In the genomic region with DNA sequence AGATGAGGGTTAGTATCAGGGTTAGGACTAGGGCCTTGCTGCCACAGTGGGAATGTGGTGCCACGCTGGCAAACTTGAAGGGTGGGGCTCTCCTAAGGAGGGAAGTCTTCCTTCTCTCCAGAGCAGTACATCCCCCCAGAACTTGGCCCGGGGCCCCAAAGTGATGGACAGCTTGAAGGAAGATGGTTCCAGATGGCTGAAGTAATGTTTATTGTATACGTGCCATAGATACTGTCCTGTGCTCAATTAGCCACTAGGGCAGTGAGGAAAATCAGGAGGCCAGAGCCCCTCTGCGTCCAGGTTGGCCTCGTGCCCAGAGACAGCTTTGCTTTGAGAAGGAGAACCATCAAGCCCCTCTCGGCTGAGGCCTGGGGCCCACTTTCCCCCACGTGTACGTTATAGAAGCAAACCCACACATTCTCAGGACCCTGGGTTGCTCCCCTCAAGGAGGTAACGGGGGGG, we compare ENCODE assay signal across 10 mouse cellular contexts.
DNase-seq lines count a peak whose midpoint lies in the region; ATAC-seq and TF ChIP-seq lines count a peak whose summit lies in the region.
"Had no signal": no experiment of that assay in that cellular context is flagged by ENCODE, and none has a peak within 500 bp of the region (broad histone marks: within the 10 kb centered on the region; RNA-seq: fewer than 3 reads in every experiment).

No protein-coding gene starts in this region.

- no peak for TF ChIP-seq POLR2A in kidney, adult 2 months (IDR thresholded peaks at IDR 0.05; ENCODE audit: low read depth, low read length)

- ATAC-seq in kidney, postnatal 0 days (replicated peaks; ENCODE audit: low FRiP score, low read depth) = no peak
- peak; percentile 64 for ATAC-seq in embryonic facial prominence, embryonic 12.5 days (ENCODE audit: insufficient number of reproducible peaks, insufficient read depth, low FRiP score, low TSS enrichment)
- peak; percentile 51 for ATAC-seq in liver, embryonic 16.5 days (ENCODE audit: low read depth)

- H3K27me3 ChIP-seq in kidney, postnatal 0 days (ENCODE audit: insufficient read depth, low read length) = no peaks in the 10 kb centered on the region
- H3K27me3 ChIP-seq in kidney, adult 2 months (replicated peaks; ENCODE audit: control insufficient read depth, insufficient read depth, low read length) = no peaks in the 10 kb centered on the region
- no peaks in the 10 kb centered on the region for H3K27me3 ChIP-seq in embryonic facial prominence, embryonic 12.5 days
- peaks cover 4% of the 10 kb centered on the region; the same call in 1 of the 2 replicates for H3K27me3 ChIP-seq in hindbrain, embryonic 10.5 days (ENCODE audit: insufficient read depth, poor library complexity, severe bottlenecking)
- no peaks in the 10 kb centered on the region for H3K27me3 ChIP-seq in liver, embryonic 16.5 days (ENCODE audit: control insufficient read depth, insufficient read depth, low read depth, low read length)

- DNase-seq in kidney, postnatal 0 days (ENCODE audit: low spot score) = peak; percentile 41
- no peak for DNase-seq in kidney, adult 2 months
- peak; percentile 18 for DNase-seq in hindbrain, embryonic 10.5 days (ENCODE audit: low spot score)
- no peak for DNase-seq in adrenal gland, postnatal 14 days
- DNase-seq in adrenal gland, adult 8-10 months = no peak
- DNase-seq in spleen, postnatal 10 days (ENCODE audit: low spot score in 2 of 2) = no peak
- DNase-seq: cerebellum, adult 9-11 months; thymus, adult 18-20 months had no signal

- H3K9ac ChIP-seq in kidney, postnatal 0 days (ENCODE audit: low read depth, low read length) = no peak overlapping the region
- no peak overlapping the region for H3K9ac ChIP-seq in embryonic facial prominence, embryonic 12.5 days
- no peak overlapping the region for H3K9ac ChIP-seq in liver, embryonic 16.5 days (ENCODE audit: low read depth, low read length)

- H3K4me2 ChIP-seq in kidney, postnatal 0 days (ENCODE audit: low read length) = no peak overlapping the region
- no peak overlapping the region for H3K4me2 ChIP-seq in embryonic facial prominence, embryonic 12.5 days (replicated peaks)
- no peak overlapping the region for H3K4me2 ChIP-seq in liver, embryonic 16.5 days (ENCODE audit: low read depth, low read length)

- no peak overlapping the region for H3K27ac ChIP-seq in kidney, postnatal 0 days
- H3K27ac ChIP-seq in kidney, adult 2 months (ENCODE audit: insufficient read depth, low read depth, low read length) = no peak overlapping the region
- H3K27ac ChIP-seq in embryonic facial prominence, embryonic 12.5 days = peak overlapping the region; percentile 75
- H3K27ac ChIP-seq in hindbrain, embryonic 10.5 days = peak overlapping the region; percentile 71
- no peak overlapping the region for H3K27ac ChIP-seq in liver, embryonic 16.5 days (ENCODE audit: low read length)

- 35% methylated on average over 9 of the region's 9 CpGs for WGBS in kidney, postnatal 0 days
- 56% methylated on average over 9 of the region's 9 CpGs for WGBS in kidney, adult 2 months
- WGBS in embryonic facial prominence, embryonic 12.5 days = 23% methylated on average over 9 of the region's 9 CpGs
- 49% methylated on average over 9 of the region's 9 CpGs for WGBS in hindbrain, embryonic 10.5 days
- WGBS in liver, embryonic 16.5 days (ENCODE audit: insufficient replicate concordance) = 56% methylated on average over 9 of the region's 9 CpGs

- H3K9me3 ChIP-seq in kidney, postnatal 0 days (replicated peaks; ENCODE audit: low read length) = no peaks in the 10 kb centered on the region
- no peaks in the 10 kb centered on the region for H3K9me3 ChIP-seq in embryonic facial prominence, embryonic 12.5 days
- H3K9me3 ChIP-seq in hindbrain, embryonic 10.5 days = no peaks in the 10 kb centered on the region
- H3K9me3 ChIP-seq in liver, embryonic 16.5 days (replicated peaks; ENCODE audit: control insufficient read depth, low read length) = no peaks in the 10 kb centered on the region

- H3K36me3 ChIP-seq in kidney, postnatal 0 days (ENCODE audit: insufficient read depth, low read length) = no peaks in the 10 kb centered on the region
- no peaks in the 10 kb centered on the region for H3K36me3 ChIP-seq in kidney, adult 2 months (ENCODE audit: control insufficient read depth, insufficient read depth, low read length)
- no peaks in the 10 kb centered on the region for H3K36me3 ChIP-seq in embryonic facial prominence, embryonic 12.5 days
- no peaks in the 10 kb centered on the region for H3K36me3 ChIP-seq in hindbrain, embryonic 10.5 days
- H3K36me3 ChIP-seq in liver, embryonic 16.5 days (ENCODE audit: control insufficient read depth, insufficient read depth) = no peaks in the 10 kb centered on the region

- peak; percentile 25; the same call in 1 of the 2 replicates for TF ChIP-seq CTCF in kidney, postnatal 0 days (IDR thresholded peaks at IDR 0.05; ENCODE audit: low read depth)
- TF ChIP-seq CTCF in kidney, adult 2 months (conservative IDR thresholded peaks at IDR 0.05; ENCODE audit: insufficient read depth, insufficient read length, low read depth, low read length) = no peak

- no peak overlapping the region for H3K4me3 ChIP-seq in kidney, postnatal 0 days (replicated peaks; ENCODE audit: low read depth, low read length)
- no peak overlapping the region for H3K4me3 ChIP-seq in kidney, adult 2 months (ENCODE audit: insufficient read depth, low read depth, low read length)
- H3K4me3 ChIP-seq in embryonic facial prominence, embryonic 12.5 days = no peak overlapping the region
- no peak overlapping the region for H3K4me3 ChIP-seq in hindbrain, embryonic 10.5 days
- H3K4me3 ChIP-seq in liver, embryonic 16.5 days (ENCODE audit: low read depth, low read length) = no peak overlapping the region

- H3K4me1 ChIP-seq in kidney, postnatal 0 days (replicated peaks; ENCODE audit: insufficient read depth, low read length) = no peaks in the 10 kb centered on the region
- H3K4me1 ChIP-seq in kidney, adult 2 months (ENCODE audit: control insufficient read depth, insufficient read depth, low read length) = no peaks in the 10 kb centered on the region
- H3K4me1 ChIP-seq in embryonic facial prominence, embryonic 12.5 days = peaks cover 33% of the 10 kb centered on the region
- H3K4me1 ChIP-seq in hindbrain, embryonic 10.5 days (replicated peaks) = peaks cover 29% of the 10 kb centered on the region
- no peaks in the 10 kb centered on the region for H3K4me1 ChIP-seq in liver, embryonic 16.5 days (ENCODE audit: control insufficient read depth, low read depth, low read length)

Comparison
In these comparisons a context has a peak if more than half of its experiments do, and no peak if none do; other contexts are left out.
1. DNase-seq: peak in kidney, postnatal 0 days (single experiment) and hindbrain, embryonic 10.5 days (single experiment); none in kidney, adult 2 months (single experiment), adrenal gland, postnatal 14 days (single experiment), adrenal gland, adult 8-10 months (single experiment) and spleen, postnatal 10 days (0 of 2).
2. H3K27ac ChIP-seq: peak in embryonic facial prominence, embryonic 12.5 days (single experiment) and hindbrain, embryonic 10.5 days (single experiment); none in kidney, postnatal 0 days (single experiment), kidney, adult 2 months (single experiment) and liver, embryonic 16.5 days (single experiment).